ENCODE assay signal across 10 mouse cellular contexts in genomic region chr10:58627569-58627968, GRCm38 (mm10). TPM values are rescaled to one million over a fixed set of nuclear protein-coding genes. Genes with fewer than 3 reads are reported as not detected.
A peak's percentile ranks its signal among the peaks of the same experiment; 100 is the strongest.
DNase-seq lines count a peak whose midpoint lies in the region; ATAC-seq and TF ChIP-seq lines count a peak whose summit lies in the region.
"Had no signal": no experiment of that assay in that cellular context is flagged by ENCODE, and none has a peak within 500 bp of the region (broad histone marks: within the 10 kb centered on the region; RNA-seq: fewer than 3 reads in every experiment).

No protein-coding gene starts in this region.

- in situ Hi-C loops in CH12.LX (cut with MboI; ENCODE audit: low pct_ligation_motif_present, low pct_unique_long_range_greater_than_20kb, low sequenced_read_pairs), result no loop called here

- peaks cover 4% of the 10 kb centered on the region for H3K27me3 ChIP-seq in CH12.LX (replicated peaks)
- no peaks in the 10 kb centered on the region for H3K27me3 ChIP-seq in embryonic facial prominence, embryonic 11.5 days (ENCODE audit: control insufficient read depth, insufficient read depth, low read length)
- H3K27me3 ChIP-seq: heart, embryonic 13.5 days had no signal

- TF ChIP-seq EP300 in CH12.LX (IDR thresholded peaks at IDR 0.05; ENCODE audit: low read length), result no peak

- no peak overlapping the region for H3K9ac ChIP-seq in CH12.LX (ENCODE audit: insufficient read depth, low read depth)
- H3K9ac ChIP-seq in embryonic facial prominence, embryonic 11.5 days (replicated peaks; ENCODE audit: low read length), result no peak overlapping the region
- H3K9ac ChIP-seq: heart, embryonic 13.5 days had no signal

- TF ChIP-seq POLR2A in CH12.LX (IDR thresholded peaks at IDR 0.05; ENCODE audit: low read depth, low read length), result no peak

- no peak for ATAC-seq in embryonic facial prominence, embryonic 11.5 days (replicated peaks; ENCODE audit: insufficient number of reproducible peaks, low FRiP score, low TSS enrichment, low read depth)

- TF ChIP-seq RAD21 in CH12.LX (IDR thresholded peaks at IDR 0.05; ENCODE audit: low read depth, low read length), result peak; percentile 31

- dilution Hi-C loops in CH12.LX (cut with MboI; ENCODE audit: extremely low pct_ligation_motif_present, extremely low pct_unique_long_range_greater_than_20kb, low sequenced_read_pairs), result no loop called here

- no peak overlapping the region for H3K27ac ChIP-seq in CH12.LX (ENCODE audit: insufficient read depth, low read depth)
- no peak overlapping the region for H3K27ac ChIP-seq in embryonic facial prominence, embryonic 11.5 days (replicated peaks; ENCODE audit: low read depth, low read length)
- H3K27ac ChIP-seq: heart, embryonic 13.5 days had no signal

- H3K36me3 ChIP-seq in CH12.LX (replicated peaks in 1 of 2; ENCODE audit: control insufficient read depth in 1 of 2, insufficient read depth in 1 of 2, low read length in 1 of 2), result no peaks in the 10 kb centered on the region
- no peaks in the 10 kb centered on the region for H3K36me3 ChIP-seq in embryonic facial prominence, embryonic 11.5 days (replicated peaks; ENCODE audit: control insufficient read depth, insufficient read depth, low read depth, low read length)
- H3K36me3 ChIP-seq: heart, embryonic 13.5 days had no signal

- peak in 1 of 2 experiments; percentile 64; a peak in 3 of 4 replicates for TF ChIP-seq CTCF in CH12.LX (conservative IDR thresholded peaks at IDR 0.05 in 1 of 2, IDR thresholded peaks at IDR 0.05 in 1 of 2; ENCODE audit: low read depth in 2 of 2, low read length in 2 of 2)

- H3K4me2 ChIP-seq in CH12.LX (ENCODE audit: insufficient read depth, low read depth, poor library complexity, severe bottlenecking), result no peak overlapping the region
- no peak overlapping the region for H3K4me2 ChIP-seq in embryonic facial prominence, embryonic 11.5 days (ENCODE audit: low read depth, low read length)
- H3K4me2 ChIP-seq: heart, embryonic 13.5 days had no signal

- no peaks in the 10 kb centered on the region for H3K4me1 ChIP-seq in CH12.LX (ENCODE audit: control insufficient read depth in 1 of 2, insufficient read depth in 2 of 2)
- no peaks in the 10 kb centered on the region for H3K4me1 ChIP-seq in embryonic facial prominence, embryonic 11.5 days (ENCODE audit: control insufficient read depth, insufficient read depth, low read length)

- H3K9me3 ChIP-seq in CH12.LX (replicated peaks; ENCODE audit: low read length), result no peaks in the 10 kb centered on the region
- no peaks in the 10 kb centered on the region for H3K9me3 ChIP-seq in embryonic facial prominence, embryonic 11.5 days (replicated peaks; ENCODE audit: control insufficient read depth, low read length)
- H3K9me3 ChIP-seq: heart, embryonic 13.5 days had no signal

- H3K4me3 ChIP-seq in CH12.LX (replicated peaks in 1 of 3; ENCODE audit: low read depth in 2 of 3, low read length in 2 of 3, poor library complexity in 1 of 3), result no peak overlapping the region
- H3K4me3 ChIP-seq in embryonic facial prominence, embryonic 11.5 days (ENCODE audit: low read depth, low read length), result no peak overlapping the region
- H3K4me3 ChIP-seq: heart, embryonic 13.5 days; myocyte had no signal

- no peaks in the 10 kb centered on the region for H3K79me2 ChIP-seq in CH12.LX (replicated peaks; ENCODE audit: control insufficient read depth, extremely low read depth, insufficient read depth, poor library complexity, severe bottlenecking)

- peak; percentile 70 to 72 for DNase-seq in cerebellum, postnatal 10 days
- DNase-seq in cerebellum, adult 9-10 months, result no peak
- DNase-seq in CH12.LX (ENCODE audit: extremely low read depth), result peak; percentile 21
- DNase-seq in embryonic facial prominence, embryonic 11.5 days (ENCODE audit: low spot score), result peak; percentile 69
- peak; percentile 62 for DNase-seq in kidney, postnatal 10 days
- peak; percentile 65 for DNase-seq in lung, postnatal 10 days
- DNase-seq in right cerebral cortex, postnatal 4 days, result peak; percentile 42
- no peak for DNase-seq in spleen, postnatal 14 days (ENCODE audit: low spot score in 2 of 2)

TF ChIP-seq in CH12.LX, 34 proteins besides CTCF, POLR2A, EP300 and RAD21:
- TF ChIP-seq SMC3 (IDR thresholded peaks at IDR 0.05; ENCODE audit: low read depth, low read length), result peak; percentile 46
- no peak for TF ChIP-seq SIN3A (IDR thresholded peaks at IDR 0.05; ENCODE audit: low read length)
TF ChIP-seq in CH12.LX: peak in this region for 1.

RNA-seq across cellular contexts. Expression of gene Edar, which starts 47.9 kb away (rescaled TPM):
- total RNA-seq in CH12.LX (2012; rRNA removed), result not detected in 2 replicates
- total RNA-seq in CH12.LX (2014; rRNA removed), result not detected in 2 replicates
- not detected in 2 replicates for polyA plus RNA-seq in CH12.LX (2012; ENCODE audit: insufficient read length, low read depth)
- polyA plus RNA-seq in embryonic facial prominence, embryonic 11.5 days (2014; fragmentation: Nextera tagmentation; extraction: Ambion mirVana), result 0.52 and 0.78 TPM in 2 replicates
- polyA plus RNA-seq: myocyte had no signal

Comparison
In these comparisons a context has a peak if more than half of its experiments do, and no peak if none do; other contexts are left out.
1. DNase-seq: peak in cerebellum, postnatal 10 days (2 of 2), CH12.LX (single experiment), embryonic facial prominence, embryonic 11.5 days (single experiment), kidney, postnatal 10 days (single experiment), lung, postnatal 10 days (single experiment) and right cerebral cortex, postnatal 4 days (single experiment); none in cerebellum, adult 9-10 months (single experiment) and spleen, postnatal 14 days (0 of 2).